1 mouse cellular context compared by ENCODE assay signal in genomic region chr10:127281316-127281715, GRCm38 (mm10).
TF ChIP-seq lines count a peak whose summit lies in the region.

No protein-coding gene starts in this region.

TF ChIP-seq in myocyte, 11 proteins besides CTCF, POLR2A, EP300 and RAD21:
- TF ChIP-seq SRF (IDR thresholded peaks at IDR 0.05; ENCODE audit: control insufficient read depth, insufficient read length, low read depth) (no peak), USF1 (IDR thresholded peaks at IDR 0.05; ENCODE audit: low read depth) (no peak), TCF12 (IDR thresholded peaks at IDR 0.05; ENCODE audit: insufficient read depth, poor library complexity, severe bottlenecking) (no peak), REST (IDR thresholded peaks at IDR 0.05; ENCODE audit: insufficient read depth, insufficient read length) (no peak), MAX (IDR thresholded peaks at IDR 0.05; ENCODE audit: low read depth) (no peak), POLR2AphosphoS2 (IDR thresholded peaks at IDR 0.05; ENCODE audit: insufficient read length, low read depth) (peak; percentile 87)
